Mouse (Mus musculus) stomach, postnatal 0 days (tissue): ENCODE results near the gene Dzip1l.

Source experiments
- CTCF ChIP-seq: IDR thresholded peaks from 2 replicates; pipeline ENCODE4 v1.5.1; 2016; ENCODE audit warnings: antibody characterized with exemption, low read depth, mild to moderate bottlenecking, moderate library complexity
- EP300 ChIP-seq: optimal IDR thresholded peaks from 2 replicates; pipeline ENCODE3; 2016; ENCODE audit warnings: antibody characterized with exemption

DNA sequence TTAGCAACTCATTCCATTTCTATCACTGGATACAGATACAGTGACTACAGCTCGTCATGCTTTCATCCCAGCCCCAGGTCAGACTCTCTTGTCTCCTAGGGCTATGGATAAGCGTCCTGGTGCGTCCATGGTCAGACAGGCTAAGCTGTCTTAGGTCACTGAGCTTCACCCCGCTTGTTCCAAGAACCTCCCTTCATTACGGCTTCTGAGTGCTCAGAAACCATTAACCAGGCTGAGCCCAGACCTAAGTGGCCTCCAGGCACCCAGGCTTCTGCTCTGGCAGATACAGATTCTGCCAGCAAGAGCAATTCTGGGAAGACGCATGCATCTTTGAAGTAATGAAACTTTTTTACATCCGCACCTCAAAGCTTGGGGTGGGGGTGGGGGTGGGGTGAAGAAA lies 61.1 kb downstream of the Dzip1l start:
- TF ChIP-seq CTCF = no peak
- no peak for TF ChIP-seq EP300
